ENCODE assay signal across 14 mouse cellular contexts in genomic region chr12:75351846-75352245, GRCm38 (mm10). TPM values are rescaled to one million over a fixed set of nuclear protein-coding genes. Genes with fewer than 3 reads are reported as not detected.
A peak's percentile ranks its signal among the peaks of the same experiment; 100 is the strongest.
DNase-seq lines count a peak whose midpoint lies in the region; ATAC-seq and TF ChIP-seq lines count a peak whose summit lies in the region.
"Had no signal": no experiment of that assay in that cellular context is flagged by ENCODE, and none has a peak within 500 bp of the region (broad histone marks: within the 10 kb centered on the region; RNA-seq: fewer than 3 reads in every experiment).

No protein-coding gene starts in this region.

- H3K4me3 ChIP-seq in heart, embryonic 13.5 days, result no peak overlapping the region
- H3K4me3 ChIP-seq in heart, embryonic 11.5 days (ENCODE audit: low read depth, low read length), result no peak overlapping the region
- H3K4me3 ChIP-seq in kidney, adult 2 months (ENCODE audit: insufficient read depth, low read depth, low read length), result no peak overlapping the region
- no peak overlapping the region for H3K4me3 ChIP-seq in intestine, embryonic 15.5 days (replicated peaks)
- no peak overlapping the region for H3K4me3 ChIP-seq in limb, embryonic 15.5 days
- no peak overlapping the region for H3K4me3 ChIP-seq in thymus, adult 2 months (ENCODE audit: control insufficient read depth, insufficient read depth, low read length)
- H3K4me3 ChIP-seq: forebrain, embryonic 13.5 days; limb, embryonic 13.5 days; liver, embryonic 15.5 days; neural tube, embryonic 15.5 days had no signal

- peak overlapping the region; percentile 24; the same call in 1 of the 2 replicates for H3K27ac ChIP-seq in heart, embryonic 13.5 days (replicated peaks)
- no peak overlapping the region for H3K27ac ChIP-seq in heart, embryonic 11.5 days (ENCODE audit: low read depth, low read length)
- H3K27ac ChIP-seq in kidney, adult 2 months (ENCODE audit: insufficient read depth, low read depth, low read length), result no peak overlapping the region
- H3K27ac ChIP-seq in intestine, embryonic 15.5 days, result no peak overlapping the region
- H3K27ac ChIP-seq in limb, embryonic 15.5 days, result peak overlapping the region; percentile 79
- no peak overlapping the region for H3K27ac ChIP-seq in thymus, adult 2 months (ENCODE audit: control insufficient read depth, insufficient read depth, low read length)
- H3K27ac ChIP-seq: forebrain, embryonic 13.5 days; liver, embryonic 15.5 days; neural tube, embryonic 15.5 days had no signal

- peak; percentile 20 to 31 for DNase-seq in kidney, postnatal 36 days
- no peak for DNase-seq in kidney, adult 2 months
- DNase-seq in thymus, adult 2 months, result no peak
- DNase-seq: cerebellum, adult 18-20 months; thymus, postnatal 4 days had no signal

- TF ChIP-seq POLR2A in kidney, adult 2 months (IDR thresholded peaks at IDR 0.05; ENCODE audit: low read depth, low read length), result no peak
- no peak for TF ChIP-seq POLR2A in thymus, adult 2 months (IDR thresholded peaks at IDR 0.05; ENCODE audit: control insufficient read depth, extremely low read depth, insufficient read depth, low read length, poor library complexity)

- no peaks in the 10 kb centered on the region for H3K27me3 ChIP-seq in heart, embryonic 13.5 days (replicated peaks)
- no peaks in the 10 kb centered on the region for H3K27me3 ChIP-seq in heart, embryonic 11.5 days (ENCODE audit: control insufficient read depth, insufficient read depth, low read length)
- H3K27me3 ChIP-seq in kidney, adult 2 months (replicated peaks; ENCODE audit: control insufficient read depth, insufficient read depth, low read length), result no peaks in the 10 kb centered on the region
- H3K27me3 ChIP-seq in intestine, embryonic 15.5 days (replicated peaks), result no peaks in the 10 kb centered on the region
- no peaks in the 10 kb centered on the region for H3K27me3 ChIP-seq in limb, embryonic 15.5 days
- no peaks in the 10 kb centered on the region for H3K27me3 ChIP-seq in thymus, adult 2 months (ENCODE audit: control insufficient read depth, insufficient read depth, low read length)
- H3K27me3 ChIP-seq: forebrain, embryonic 13.5 days; limb, embryonic 13.5 days; liver, embryonic 15.5 days; neural tube, embryonic 15.5 days had no signal

- H3K9me3 ChIP-seq in heart, embryonic 13.5 days, result no peaks in the 10 kb centered on the region
- no peaks in the 10 kb centered on the region for H3K9me3 ChIP-seq in heart, embryonic 11.5 days (replicated peaks; ENCODE audit: control insufficient read depth, low read length)
- no peaks in the 10 kb centered on the region for H3K9me3 ChIP-seq in intestine, embryonic 15.5 days
- no peaks in the 10 kb centered on the region for H3K9me3 ChIP-seq in limb, embryonic 15.5 days
- H3K9me3 ChIP-seq: forebrain, embryonic 13.5 days; limb, embryonic 13.5 days; liver, embryonic 15.5 days; neural tube, embryonic 15.5 days had no signal

- H3K9ac ChIP-seq in heart, embryonic 13.5 days, result no peak overlapping the region
- no peak overlapping the region for H3K9ac ChIP-seq in heart, embryonic 11.5 days (ENCODE audit: low read depth, low read length)
- H3K9ac ChIP-seq in intestine, embryonic 15.5 days, result no peak overlapping the region
- H3K9ac ChIP-seq in limb, embryonic 15.5 days, result no peak overlapping the region
- H3K9ac ChIP-seq: forebrain, embryonic 13.5 days; limb, embryonic 13.5 days; liver, embryonic 15.5 days; neural tube, embryonic 15.5 days had no signal

- H3K4me1 ChIP-seq in heart, embryonic 13.5 days, result peaks cover 24% of the 10 kb centered on the region
- H3K4me1 ChIP-seq in heart, embryonic 11.5 days (ENCODE audit: control insufficient read depth, insufficient read depth, low read length), result no peaks in the 10 kb centered on the region
- H3K4me1 ChIP-seq in kidney, adult 2 months (ENCODE audit: control insufficient read depth, insufficient read depth, low read length), result no peaks in the 10 kb centered on the region
- H3K4me1 ChIP-seq in intestine, embryonic 15.5 days (replicated peaks), result 0 out of 2 replicates have a peak, but pooled peaks cover 10% of the 10 kb centered on the region
- peaks cover 19% of the 10 kb centered on the region for H3K4me1 ChIP-seq in limb, embryonic 15.5 days
- H3K4me1 ChIP-seq in thymus, adult 2 months (replicated peaks; ENCODE audit: control insufficient read depth, insufficient read depth, low read length), result no peaks in the 10 kb centered on the region
- H3K4me1 ChIP-seq: forebrain, embryonic 13.5 days; liver, embryonic 15.5 days; neural tube, embryonic 15.5 days had no signal

- no peak for ATAC-seq in heart, embryonic 13.5 days (ENCODE audit: extremely low read depth, insufficient number of reproducible peaks, low FRiP score, low TSS enrichment)
- no peak for ATAC-seq in heart, embryonic 11.5 days (replicated peaks; ENCODE audit: insufficient number of reproducible peaks, low FRiP score, low TSS enrichment)
- ATAC-seq in intestine, embryonic 15.5 days, result peak; percentile 73; the same call in 1 of the 2 replicates
- peak; percentile 32; the same call in 1 of the 2 replicates for ATAC-seq in limb, embryonic 15.5 days (ENCODE audit: insufficient number of reproducible peaks, low FRiP score, low TSS enrichment, low read depth)
- ATAC-seq: forebrain, embryonic 13.5 days; midbrain, embryonic 16.5 days had no signal

- H3K4me2 ChIP-seq in heart, embryonic 13.5 days, result no peak overlapping the region
- H3K4me2 ChIP-seq in heart, embryonic 11.5 days, result no peak overlapping the region
- H3K4me2 ChIP-seq in intestine, embryonic 15.5 days (replicated peaks), result no peak overlapping the region
- no peak overlapping the region for H3K4me2 ChIP-seq in limb, embryonic 15.5 days
- H3K4me2 ChIP-seq: forebrain, embryonic 13.5 days; liver, embryonic 15.5 days; neural tube, embryonic 15.5 days had no signal

- no peak for TF ChIP-seq CTCF in kidney, adult 2 months (conservative IDR thresholded peaks at IDR 0.05; ENCODE audit: insufficient read depth, insufficient read length, low read depth, low read length)
- no peak for TF ChIP-seq CTCF in thymus, adult 2 months (IDR thresholded peaks at IDR 0.05; ENCODE audit: borderline replicate concordance, control insufficient read depth, extremely low read depth, insufficient read depth, low read length, poor library complexity)

- WGBS in heart, embryonic 13.5 days, result 64% methylated on average over 7 of the region's 7 CpGs
- 72% methylated on average over 7 of the region's 7 CpGs for WGBS in heart, embryonic 11.5 days (ENCODE audit: insufficient replicate concordance)
- WGBS in kidney, adult 2 months, result 63% methylated on average over 7 of the region's 7 CpGs
- WGBS in intestine, embryonic 15.5 days, result 44% methylated on average over 7 of the region's 7 CpGs
- 42% methylated on average over 7 of the region's 7 CpGs for WGBS in limb, embryonic 15.5 days
- WGBS in thymus, adult 2 months, result 93% methylated on average over 7 of the region's 7 CpGs

- no peaks in the 10 kb centered on the region for H3K36me3 ChIP-seq in heart, embryonic 13.5 days
- no peaks in the 10 kb centered on the region for H3K36me3 ChIP-seq in heart, embryonic 11.5 days (ENCODE audit: control insufficient read depth, insufficient read depth, low read length)
- no peaks in the 10 kb centered on the region for H3K36me3 ChIP-seq in kidney, adult 2 months (ENCODE audit: control insufficient read depth, insufficient read depth, low read length)
- H3K36me3 ChIP-seq in intestine, embryonic 15.5 days, result no peaks in the 10 kb centered on the region
- H3K36me3 ChIP-seq in limb, embryonic 15.5 days, result no peaks in the 10 kb centered on the region
- no peaks in the 10 kb centered on the region for H3K36me3 ChIP-seq in thymus, adult 2 months (ENCODE audit: control insufficient read depth, insufficient read depth, low read length)
- H3K36me3 ChIP-seq: limb, embryonic 13.5 days; liver, embryonic 15.5 days; neural tube, embryonic 15.5 days had no signal

RNA-seq across cellular contexts. Expression of gene Rhoj, which starts 43.7 kb away (rescaled TPM):
- polyA plus RNA-seq in heart, embryonic 13.5 days (2015; fragmentation: Nextera tagmentation; extraction: Ambion mirVana), result 41.5 and 43.0 TPM in 2 replicates
- 33.3 and 39.1 TPM in 2 replicates for polyA plus RNA-seq in heart, embryonic 11.5 days (2014; fragmentation: Nextera tagmentation; extraction: Ambion mirVana)
- 19.5 and 21.7 TPM in 2 replicates for polyA plus RNA-seq in kidney, adult 2 months (2012; rRNA removed)
- polyA plus RNA-seq in intestine, embryonic 15.5 days (2015; fragmentation: Nextera tagmentation; extraction: Ambion mirVana), result 37.7 and 38.4 TPM in 2 replicates
- 107 and 108 TPM in 2 replicates for polyA plus RNA-seq in limb, embryonic 15.5 days (2015; fragmentation: Nextera tagmentation; extraction: Ambion mirVana)
- polyA plus RNA-seq in thymus, adult 2 months (2012; rRNA removed), result 5.1 and 5.9 TPM in 2 replicates

Comparison
In these comparisons a context has a peak if more than half of its experiments do, and no peak if none do; other contexts are left out.
1. H3K27ac ChIP-seq: peak in heart, embryonic 13.5 days (single experiment) and limb, embryonic 15.5 days (single experiment); none in heart, embryonic 11.5 days (single experiment), kidney, adult 2 months (single experiment), intestine, embryonic 15.5 days (single experiment) and thymus, adult 2 months (single experiment).
2. DNase-seq: peak in kidney, postnatal 36 days (2 of 2); none in kidney, adult 2 months (single experiment) and thymus, adult 2 months (single experiment).
3. ATAC-seq: peak in intestine, embryonic 15.5 days (single experiment) and limb, embryonic 15.5 days (single experiment); none in heart, embryonic 13.5 days (single experiment) and heart, embryonic 11.5 days (single experiment).